Mouse (Mus musculus) ES-Bruce4 (cell line): ENCODE measurements around the gene Gm21173. TPM values are rescaled to one million over a fixed set of nuclear protein-coding genes. Genes with fewer than 3 reads are reported as not detected.
"Not testable (repeated sequence)": the region's sequence is repeated elsewhere in the genome, so short reads cannot be mapped to it uniquely, and the experiment has no call there.

Experiments used
- H3K27ac ChIP-seq: 2 replicates; pipeline ENCODE4 v1.5.1; 2012; ENCODE audit warnings: low read length, inconsistent platforms; ENCODE audit not compliant: insufficient read depth
- H3K27me3 ChIP-seq: 2 replicates; pipeline ENCODE4 v1.6.1; 2012; ENCODE audit warnings: mild to moderate bottlenecking, low read length, inconsistent platforms; ENCODE audit not compliant: control insufficient read depth, poor library complexity, insufficient read depth, severe bottlenecking
- H3K36me3 ChIP-seq: 2 replicates; pipeline ENCODE4 v1.6.1; 2012; ENCODE audit warnings: inconsistent platforms, mild to moderate bottlenecking, low read length, moderate library complexity; ENCODE audit not compliant: control insufficient read depth, poor library complexity, insufficient read depth, severe bottlenecking
- H3K4me1 ChIP-seq: one replicate; pipeline ENCODE4 v1.8.1; 2011; ENCODE audit warnings: low read length; ENCODE audit not compliant: control insufficient read depth, insufficient read depth
- H3K4me3 ChIP-seq: 2 replicates; pipeline ENCODE4 v1.5.1; 2011; ENCODE audit warnings: low read depth, mild to moderate bottlenecking, low read length
- H3K9ac ChIP-seq: 2 replicates; pipeline ENCODE4 v1.6.1; 2012; ENCODE audit warnings: low read depth, mild to moderate bottlenecking, inconsistent platforms; ENCODE audit not compliant: poor library complexity, severe bottlenecking
- H3K9me3 ChIP-seq: replicated peaks from 2 replicates; pipeline ENCODE4 v1.6.1; 2012; ENCODE audit warnings: mild to moderate bottlenecking, low read length, inconsistent platforms; ENCODE audit not compliant: control insufficient read depth, poor library complexity, insufficient read depth, severe bottlenecking
- polyA plus RNA-seq: library from polyadenylated mRNA; stranded (reverse); fragments of >200 nt; gene quantifications from 2 replicates; pipeline ENCODE4 v1.2.4, GENCODE M21; 2011; ENCODE audit warnings: low read depth; ENCODE audit not compliant: missing spikeins, insufficient read depth, insufficient read length

Gm21173 gene
- not detected in 2 replicates for polyA plus RNA-seq

DNA sequence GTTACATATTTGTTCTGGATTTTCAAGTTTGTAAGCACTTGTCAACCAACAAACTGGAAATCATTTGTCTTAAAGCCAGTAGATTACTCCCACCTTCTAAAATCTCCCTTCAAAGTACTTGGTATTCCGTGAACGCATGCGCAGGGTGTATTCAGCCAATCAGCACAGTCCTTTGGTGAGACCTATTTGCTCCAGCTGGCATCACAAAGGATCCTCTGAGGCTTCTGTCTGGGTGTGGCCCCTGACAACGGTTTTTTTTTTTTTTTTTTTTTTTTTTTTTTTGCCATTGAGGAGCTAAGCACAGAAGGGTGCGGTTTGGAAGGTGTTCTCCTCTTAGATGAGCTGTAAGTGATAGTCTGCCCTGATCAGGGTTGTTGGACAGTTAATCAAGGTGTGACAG, at the start of gene Gm21173:
Gene Gm21173 (plus strand): TSS at position 301 of the 400 bp plus-strand sequence.
- H3K4me3 ChIP-seq, H3K4me1 ChIP-seq, H3K36me3 ChIP-seq, H3K9me3 ChIP-seq, H3K27me3 ChIP-seq, H3K9ac ChIP-seq, H3K27ac ChIP-seq: not testable (repeated sequence)
